Mouse (Mus musculus) CD4-positive, CD25-positive, alpha-beta regulatory T cell, adult 2 months (primary cell): Measurements from ENCODE around the gene Nfat5.

Source experiments
- DNase-seq: peaks from one replicate; pipeline ENCODE4 v3.0.0-alpha.2; 2012; ENCODE audit warnings: low read depth, low spot score

Gene Nfat5

GRCm38 (mm10) chr8:107396106-107396670, 102.9 kb downstream of the Nfat5 start:
- no peak for DNase-seq

DNA sequence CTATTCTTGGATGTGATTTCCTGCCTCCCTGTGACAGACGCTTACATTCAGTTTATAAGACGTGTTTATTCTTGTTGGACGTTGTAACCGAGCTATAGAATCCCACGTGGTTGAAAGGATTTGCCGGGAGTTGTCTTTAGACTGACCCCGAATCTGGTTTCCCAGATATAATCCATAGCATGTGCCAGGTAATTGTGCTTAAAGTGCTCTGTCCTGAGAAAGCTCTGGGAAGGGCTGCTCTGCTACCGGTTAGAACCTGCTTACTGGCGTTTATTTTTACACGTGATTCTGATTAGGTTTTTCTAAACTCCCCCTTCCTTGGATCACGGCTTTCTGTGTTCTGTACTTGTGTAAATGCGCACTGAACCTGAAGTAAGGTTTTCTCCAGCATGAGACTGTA, 104.4 kb downstream of the Nfat5 start:
- no peak for DNase-seq

DNA sequence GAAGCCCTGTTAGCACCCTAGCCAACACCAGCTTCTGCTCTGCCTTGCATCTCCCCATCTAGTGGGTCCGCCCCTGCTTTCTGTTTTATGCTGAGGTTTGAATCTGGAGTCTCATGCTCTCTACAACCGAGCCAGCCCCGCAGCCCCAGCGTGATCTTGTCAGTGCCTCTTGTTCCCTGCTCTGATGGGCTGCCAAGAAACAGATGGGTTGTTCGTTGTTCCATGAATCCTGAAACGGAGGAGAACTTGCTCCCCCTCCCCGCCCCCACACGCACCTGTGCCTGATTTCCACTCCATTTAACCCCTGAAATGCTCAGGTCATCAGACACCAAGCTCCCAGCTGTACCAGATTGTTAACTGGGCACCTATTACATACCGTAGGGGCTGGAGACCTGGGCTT, 106.2 kb downstream of the Nfat5 start:
- no peak for DNase-seq

GRCm38 (mm10) chr8:107401866-107402265, 108.6 kb downstream of the Nfat5 start:
- DNase-seq, result no peak

GRCm38 (mm10) chr8:107403038-107403781, 109.9 kb downstream of the Nfat5 start, which contains the start of gene Nqo1:
Nqo1 (minus strand) TSS chr8:107403206.
- DNase-seq, result peak; percentile 47

DNA sequence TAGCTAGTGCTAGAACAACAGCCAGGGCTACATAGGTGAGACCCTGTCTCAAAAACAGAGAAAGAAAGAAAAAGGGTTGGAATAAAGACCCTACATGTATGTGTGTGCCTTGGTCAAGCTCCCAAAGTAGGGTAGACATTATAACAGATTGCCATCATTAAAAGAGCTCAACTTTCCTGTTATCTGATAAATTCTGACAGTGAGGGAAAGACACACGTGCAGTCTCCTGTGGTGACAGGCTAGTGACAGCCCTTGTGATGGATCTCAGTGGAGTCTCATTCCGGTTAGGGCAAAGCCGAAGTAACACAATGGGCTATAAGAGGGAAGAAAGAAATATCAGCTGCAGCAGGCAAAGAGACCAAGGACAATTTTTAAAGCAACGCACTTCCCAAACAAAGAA, 110.8 kb downstream of the Nfat5 start:
- DNase-seq, result no peak

- no peak for DNase-seq
Measured at GRCm38 (mm10) chr8:107405935-107406334, 112.7 kb downstream of the Nfat5 start.

DNA sequence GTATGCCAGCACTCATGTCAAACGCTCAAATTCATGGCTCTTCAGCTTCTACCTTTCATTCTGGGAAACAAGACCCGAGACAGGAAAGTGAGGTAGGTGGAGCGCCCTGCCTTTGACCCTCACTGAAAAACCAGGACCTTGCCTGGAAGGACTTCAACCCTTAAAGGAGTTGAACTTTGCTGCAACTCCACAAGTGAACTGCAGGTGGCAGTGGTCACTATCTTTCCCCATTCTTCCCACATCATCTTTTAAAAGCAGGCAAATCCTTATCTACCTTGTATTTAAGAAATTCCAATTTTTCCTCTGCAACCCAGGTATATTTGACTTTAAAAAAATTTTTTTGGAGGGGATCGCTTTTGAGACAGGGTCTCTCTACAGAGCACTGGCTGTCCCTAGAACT, 118.1 kb downstream of the Nfat5 start:
- peak; percentile 59 for DNase-seq

- DNase-seq, result no peak
Measured at GRCm38 (mm10) chr8:107412552-107412951, 119.3 kb downstream of the Nfat5 start.

DNA sequence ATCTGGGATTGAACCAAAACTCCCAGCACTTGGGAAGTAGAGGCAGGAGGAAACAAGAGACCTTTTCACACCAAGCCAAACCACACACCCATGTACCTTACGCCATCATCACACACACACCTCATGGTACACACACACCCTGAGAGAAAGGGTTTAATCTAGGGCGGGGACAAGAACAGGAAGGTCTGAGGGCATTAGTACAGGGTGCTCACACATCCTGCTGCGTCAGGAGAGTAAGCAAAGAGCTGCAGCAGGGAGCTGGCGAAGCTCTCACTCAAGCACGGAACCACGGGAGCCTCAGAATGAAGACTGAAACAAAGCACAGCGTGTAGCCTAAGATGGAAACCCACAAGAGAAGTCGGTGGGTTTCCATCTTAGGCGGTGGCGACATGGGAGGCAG, 120.6 kb downstream of the Nfat5 start:
- no peak for DNase-seq

GRCm38 (mm10) chr8:107417001-107417400, 123.7 kb downstream of the Nfat5 start:
- no peak for DNase-seq

- DNase-seq, result no peak
Measured at GRCm38 (mm10) chr8:107424176-107424575, 130.9 kb downstream of the Nfat5 start.

GRCm38 (mm10) chr8:107424597-107425229, 131.4 kb downstream of the Nfat5 start, which contains the start of gene Nob1:
Nob1 (minus strand) TSS chr8:107425051.
- peak; percentile 99 for DNase-seq

DNA sequence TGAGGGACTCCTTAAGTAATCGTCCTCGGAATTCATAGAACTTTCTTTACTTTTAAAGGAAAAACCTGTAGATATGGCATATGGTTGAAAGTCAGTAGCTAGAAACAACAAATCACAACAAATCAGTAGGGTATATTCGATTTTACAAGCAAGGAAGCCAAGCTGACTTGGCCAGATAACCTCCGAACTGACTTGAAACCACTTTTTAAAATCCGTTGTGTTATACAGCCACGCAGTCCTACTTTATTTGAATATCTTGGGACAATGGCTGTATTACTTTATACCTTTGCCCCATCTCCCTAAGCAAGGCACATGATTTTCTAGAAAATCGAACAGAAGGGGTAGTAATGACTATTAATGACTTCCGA, 131.9 kb downstream of the Nfat5 start:
- no peak for DNase-seq
